Mouse (Mus musculus) CD4-positive helper T cell, adult 2 months (primary cell): ENCODE results near the gene Dtnb.

ENCODE experiments used
- DNase-seq: peaks from one replicate; pipeline ENCODE4 v3.0.0-alpha.2; 2012; ENCODE audit warnings: low read depth, missing footprints, low spot score

Gene Dtnb

DNA sequence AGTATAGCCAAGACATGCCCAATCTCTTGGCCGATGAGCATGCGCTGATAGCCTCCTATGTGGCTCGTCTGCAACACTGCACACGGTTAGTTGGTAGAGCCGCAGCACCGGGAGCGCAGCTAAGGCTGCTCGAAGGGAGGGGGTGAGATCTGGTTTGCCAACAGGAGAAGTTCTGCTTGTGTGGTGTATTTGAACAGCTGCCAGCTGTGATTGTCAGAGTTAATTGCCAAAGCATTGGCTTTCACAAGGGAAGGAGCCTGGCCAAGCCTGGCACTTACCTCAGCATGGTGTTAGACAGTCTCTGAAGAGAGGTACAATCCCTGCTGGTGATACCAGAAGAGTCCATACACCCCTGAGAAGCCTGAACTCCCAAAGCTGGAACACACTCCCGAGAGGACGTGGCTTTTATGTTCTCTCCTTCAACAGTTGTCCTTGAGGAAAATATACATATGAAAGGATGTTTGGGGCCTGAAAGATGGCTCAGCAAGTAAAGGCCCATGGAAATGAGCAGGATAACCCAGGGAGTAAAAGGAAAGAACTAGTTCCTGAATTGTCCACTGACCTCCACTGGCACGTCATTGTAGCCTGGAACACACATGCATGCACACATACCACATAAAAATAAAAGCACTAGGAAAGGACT is 160.6 kb downstream of the Dtnb start:
- DNase-seq = no peak

- DNase-seq = no peak
Measured at GRCm38 (mm10) chr12:3733328-3733727, 161.1 kb downstream of the Dtnb start.

GRCm38 (mm10) chr12:3737009-3737408 is 164.8 kb downstream of the Dtnb start:
- DNase-seq = no peak

- DNase-seq = no peak
Measured at GRCm38 (mm10) chr12:3738741-3739529, 166.8 kb downstream of the Dtnb start.

GRCm38 (mm10) chr12:3739749-3740704 is 167.8 kb downstream of the Dtnb start:
- peak; percentile 26 for DNase-seq

DNA sequence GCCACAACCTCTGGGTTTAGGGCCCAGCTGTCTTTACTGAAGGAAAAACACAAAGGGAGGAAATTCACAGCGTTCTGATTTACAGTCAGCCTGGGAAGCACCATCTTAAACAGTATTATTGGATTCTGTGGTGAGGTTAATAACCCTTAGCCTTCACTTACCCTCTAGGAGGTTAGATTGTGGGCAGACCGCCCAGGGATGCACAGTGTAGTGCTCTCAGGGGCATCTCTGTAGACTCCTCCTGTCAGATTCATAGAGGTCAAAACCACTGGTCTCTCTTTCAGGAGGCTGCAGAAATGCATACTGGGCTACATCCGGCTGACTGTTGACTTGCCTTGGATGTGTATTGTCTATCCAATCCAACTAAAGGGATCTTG is 168.5 kb downstream of the Dtnb start:
- no peak for DNase-seq

DNA sequence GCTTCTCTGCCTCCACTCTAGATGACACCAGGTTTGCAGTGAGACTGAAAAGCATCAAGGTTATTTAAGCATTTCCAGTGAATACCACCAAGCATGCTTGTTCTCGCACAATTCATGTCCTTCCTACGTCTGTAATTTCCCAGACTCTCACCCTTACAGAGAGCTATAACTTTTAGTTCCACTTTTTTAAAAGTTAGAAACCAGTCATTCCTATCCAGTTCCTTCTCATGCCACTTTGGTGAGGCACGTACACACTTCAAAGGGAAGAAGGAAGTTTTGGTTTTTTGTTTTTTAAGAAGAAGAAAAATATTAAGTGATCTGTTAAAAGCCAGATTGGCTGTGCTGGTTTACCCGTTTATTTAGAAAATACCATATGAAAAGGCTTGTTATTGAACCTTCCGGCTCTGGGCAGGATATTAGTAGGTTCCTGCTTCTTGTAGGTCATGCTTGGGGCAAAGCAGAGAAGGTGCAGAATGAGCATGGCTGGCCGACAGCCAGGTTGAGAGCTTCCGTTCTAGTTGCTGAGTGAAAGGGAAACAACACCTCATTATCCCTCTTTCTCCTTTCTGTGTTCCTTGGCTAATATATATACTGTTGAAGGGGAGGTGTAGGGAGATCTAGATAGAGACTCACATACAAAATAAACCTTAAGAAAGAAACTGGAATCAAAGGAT is 173.4 kb downstream of the Dtnb start:
- DNase-seq = peak; percentile 57

DNA sequence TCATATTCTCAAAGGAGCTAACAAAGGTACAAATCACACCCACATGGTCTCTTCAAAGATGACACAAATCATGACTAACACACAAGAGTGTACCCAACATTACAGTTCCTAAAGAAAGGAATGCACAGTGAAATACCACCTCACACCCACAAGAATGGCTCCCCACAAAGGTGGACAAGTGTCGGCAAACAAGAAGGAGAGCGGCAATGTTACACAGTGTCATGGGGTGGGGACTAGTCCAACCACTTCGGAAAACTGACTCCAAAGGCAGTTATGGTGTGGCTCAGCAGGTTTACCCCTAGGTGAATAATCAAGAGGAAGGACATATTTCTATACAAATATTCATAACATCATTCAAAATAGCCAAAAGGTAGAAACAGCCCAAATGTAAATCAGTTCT is 174.2 kb downstream of the Dtnb start:
- DNase-seq = no peak

DNA sequence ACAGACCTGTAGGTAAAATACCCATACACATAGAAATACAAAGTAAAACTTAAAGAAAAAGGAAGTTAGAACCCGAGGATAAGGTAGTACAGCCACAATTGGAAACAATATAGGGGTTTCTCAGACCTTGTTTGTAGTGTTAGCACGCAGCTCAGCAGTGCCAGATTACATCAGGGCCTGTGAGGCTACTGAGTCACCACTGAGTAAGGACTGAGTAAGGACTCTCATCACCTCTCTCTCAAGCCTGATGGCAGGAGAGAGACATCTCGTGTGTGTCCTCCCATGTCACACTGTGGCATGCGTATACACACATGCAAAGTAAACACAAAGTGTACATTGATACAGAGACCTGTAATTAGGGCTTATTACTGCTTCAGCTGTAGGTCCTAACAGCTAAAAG is 175.4 kb downstream of the Dtnb start:
- DNase-seq = no peak

GRCm38 (mm10) chr12:3755522-3755921 is 183.3 kb downstream of the Dtnb start:
- peak; percentile 53 for DNase-seq

- DNase-seq = no peak
Measured at GRCm38 (mm10) chr12:3756216-3756615, 184.0 kb downstream of the Dtnb start.

- no peak for DNase-seq
Measured at GRCm38 (mm10) chr12:3758127-3758526, 185.9 kb downstream of the Dtnb start.

DNA sequence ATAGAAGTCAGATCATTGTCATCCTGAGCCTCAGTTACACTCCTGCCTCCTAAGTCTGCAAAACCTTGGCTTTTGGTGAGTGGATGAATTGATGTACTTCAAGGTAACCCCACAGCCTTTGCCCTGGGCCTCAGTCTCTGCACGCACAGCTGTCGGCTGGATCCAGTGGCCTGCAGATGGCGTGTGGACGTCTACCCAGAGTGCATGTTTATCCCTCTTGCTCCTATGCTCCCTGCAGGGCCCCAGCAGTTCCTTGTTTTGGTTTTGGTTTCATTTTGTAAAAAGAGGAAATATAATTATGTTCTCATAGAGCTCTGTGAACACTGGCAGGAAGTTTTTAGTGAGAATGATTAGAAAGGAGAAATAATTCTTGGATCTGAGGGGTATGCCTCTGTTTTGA is 187.2 kb downstream of the Dtnb start:
- DNase-seq = peak; percentile 36

- no peak for DNase-seq
Measured at GRCm38 (mm10) chr12:3760876-3761590, 188.9 kb downstream of the Dtnb start.

GRCm38 (mm10) chr12:3761591-3762295 is 189.6 kb downstream of the Dtnb start:
- no peak for DNase-seq

DNA sequence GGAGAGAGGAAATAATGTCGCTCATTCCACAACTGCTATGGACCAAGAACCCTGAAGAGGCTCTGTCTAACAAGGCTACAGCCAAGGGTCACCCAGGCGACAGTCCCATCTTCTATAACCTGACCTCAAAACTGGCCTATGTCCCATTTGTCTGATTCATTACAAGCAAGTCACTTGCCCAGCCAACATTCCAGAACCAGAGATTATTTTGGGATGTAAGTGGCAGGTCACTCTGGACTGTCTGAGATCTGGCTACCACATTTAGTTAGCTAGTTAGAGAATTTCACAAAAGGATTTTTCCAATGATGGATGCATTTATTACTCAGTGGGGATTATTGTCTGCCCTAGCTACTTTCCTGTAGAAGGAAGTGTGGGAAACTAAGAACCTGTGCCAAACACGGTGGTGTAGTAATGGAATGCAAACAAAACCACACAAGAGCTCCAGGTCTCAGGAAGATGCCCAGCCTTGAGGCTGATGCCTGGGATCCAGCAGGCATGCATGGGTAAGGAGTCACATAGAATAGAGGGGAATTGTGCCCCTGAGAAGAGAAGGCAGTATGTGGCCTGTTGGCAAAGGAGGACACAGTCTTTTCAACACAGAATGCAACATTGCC is 192.1 kb downstream of the Dtnb start:
- DNase-seq = no peak

DNA sequence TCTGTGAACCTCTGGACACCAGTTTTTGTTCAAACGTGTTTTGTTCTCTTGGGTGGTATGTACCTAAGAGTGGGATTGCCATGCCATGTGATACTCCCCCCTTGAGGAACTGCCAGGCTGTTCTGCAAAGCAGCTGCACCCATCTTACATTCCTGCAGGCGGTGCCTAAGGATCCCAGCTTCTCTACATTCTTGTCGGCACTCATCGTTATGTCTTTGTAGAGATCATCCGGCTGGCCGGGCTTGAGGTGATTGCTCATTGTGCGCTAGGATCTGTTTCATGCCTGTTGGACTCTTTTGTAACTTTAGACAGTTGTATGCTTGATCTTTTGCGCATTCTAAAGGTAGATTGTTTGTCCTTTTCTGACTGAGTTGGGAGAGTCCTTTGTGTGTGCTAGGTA is 195.2 kb downstream of the Dtnb start:
- DNase-seq = no peak

- no peak for DNase-seq
Measured at GRCm38 (mm10) chr12:3768391-3768790, 196.2 kb downstream of the Dtnb start.

- no peak for DNase-seq
Measured at GRCm38 (mm10) chr12:3770546-3770945, 198.4 kb downstream of the Dtnb start.

GRCm38 (mm10) chr12:3771080-3771479 is 198.9 kb downstream of the Dtnb start:
- no peak for DNase-seq
